Mouse (Mus musculus) limb, embryonic 13.5 days (tissue): Measurements from ENCODE around the gene Nhs. TPM values are rescaled to one million over a fixed set of nuclear protein-coding genes. Genes with fewer than 3 reads are reported as not detected.

ENCODE experiments used
- ATAC-seq: fragments of 200-750 bp; cut with Nextera tagmentation; 2 replicates; pipeline ENCODE4 v1.8.0; 2017; ENCODE audit warnings: low read depth, moderate number of reproducible peaks, moderate TSS enrichment; ENCODE audit not compliant: low FRiP score
- H3K27ac ChIP-seq: fragments of 300-500 bp; sonication (generic); 2 replicates; pipeline ENCODE4 v1.5.1; 2015; ENCODE audit warnings: inconsistent platforms, mild to moderate bottlenecking, moderate library complexity
- H3K27me3 ChIP-seq: fragments of 300-500 bp; sonication (generic); 2 replicates; pipeline ENCODE4 v1.6.1; 2015; ENCODE audit warnings: mild to moderate bottlenecking, inconsistent platforms
- H3K36me3 ChIP-seq: fragments of 300-500 bp; sonication (generic); 2 replicates; pipeline ENCODE4 v1.6.1; 2015; ENCODE audit warnings: inconsistent platforms, mild to moderate bottlenecking, moderate library complexity
- H3K4me1 ChIP-seq: fragments of 300-500 bp; sonication (generic); 2 replicates; pipeline ENCODE4 v1.6.1; 2015; ENCODE audit warnings: inconsistent platforms
- H3K4me2 ChIP-seq: fragments of 300-500 bp; sonication (generic); replicated peaks from 2 replicates; pipeline ENCODE4 v1.6.1; 2015; ENCODE audit warnings: inconsistent platforms, mild to moderate bottlenecking, moderate library complexity
- H3K4me3 ChIP-seq: fragments of 300-500 bp; sonication (generic); 2 replicates; pipeline ENCODE4 v1.5.1; 2015; ENCODE audit warnings: moderate library complexity, mild to moderate bottlenecking, inconsistent platforms
- H3K9ac ChIP-seq: fragments of 300-500 bp; sonication (generic); 2 replicates; pipeline ENCODE4 v1.6.1; 2015; ENCODE audit warnings: mild to moderate bottlenecking, inconsistent platforms
- H3K9me3 ChIP-seq: fragments of 300-500 bp; sonication (generic); 2 replicates; pipeline ENCODE4 v1.6.1; 2016; ENCODE audit warnings: inconsistent platforms
- WGBS: fragments of 180-500 bp; shearing (Covaris S2); methylation state at CpG from one replicate; pipeline ENCODE4 v1.1.7; 2015; 5-methylcytosine and 5-hydroxymethylcytosine counted together
- polyA plus RNA-seq: library from polyadenylated mRNA; unstranded; fragments of >200 nt; fragmentation: Nextera tagmentation; extraction: Ambion mirVana; gene quantifications from 2 replicates; pipeline ENCODE4 v1.2.1, GENCODE M21; 2015

The Nhs gene
- polyA plus RNA-seq, 1 experiment from 2014 or later: 3.0 TPM

- Histone ChIP-seq H3K27me3 (peaks cover 48% of the 10 kb centered on the region; the same call in 1 of the 2 replicates), H3K4me3 (no peak overlapping the region), H3K27ac (no peak overlapping the region), H3K4me2 (no peak overlapping the region), H3K4me1 (0 out of 2 replicates have a peak, but pooled peaks cover 15% of the 10 kb centered on the region), H3K9me3 (no peaks in the 10 kb centered on the region), H3K36me3 (no peaks in the 10 kb centered on the region), H3K9ac (no peak overlapping the region)
- no peak for ATAC-seq
- WGBS: 67% methylated on average over 2 of the region's 2 CpGs
These were observed 236.9 kb downstream of the Nhs start for GRCm38 (mm10) chrX:161922655-161923054.

DNA sequence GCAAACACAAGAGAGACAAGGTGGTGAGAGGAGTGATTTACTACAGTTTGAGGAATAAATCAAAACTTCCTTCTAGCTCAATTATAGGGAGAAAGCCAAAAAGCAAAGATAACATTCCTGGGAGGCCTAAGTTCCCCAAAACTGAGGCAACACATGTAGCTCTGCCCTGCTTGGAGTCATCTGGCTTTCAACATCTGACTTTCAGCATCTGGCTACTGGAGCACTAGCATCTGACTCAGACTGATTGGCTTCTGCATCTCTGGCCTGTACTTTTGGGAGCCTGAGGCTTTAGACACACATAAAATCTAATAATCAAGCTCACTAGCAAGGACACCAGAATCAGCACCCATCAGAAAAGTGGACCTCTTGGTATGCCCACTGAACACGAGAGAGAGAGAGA lies 237.9 kb downstream of the Nhs start:
- Histone ChIP-seq H3K27ac (no peak overlapping the region), H3K36me3 (no peaks in the 10 kb centered on the region), H3K9ac (no peak overlapping the region), H3K4me1 (0 out of 2 replicates have a peak, but pooled peaks cover 11% of the 10 kb centered on the region), H3K4me3 (no peak overlapping the region), H3K4me2 (no peak overlapping the region), H3K27me3 (peaks cover 41% of the 10 kb centered on the region; the same call in 1 of the 2 replicates), H3K9me3 (no peaks in the 10 kb centered on the region)
- WGBS: 40% methylated on average over 1 of the region's 1 CpGs
- no peak for ATAC-seq

- no peak overlapping the region for H3K4me2 ChIP-seq
- no peak overlapping the region for H3K9ac ChIP-seq
- H3K9me3 ChIP-seq: no peaks in the 10 kb centered on the region
- H3K27me3 ChIP-seq: peaks cover 82% of the 10 kb centered on the region
- H3K27ac ChIP-seq: no peak overlapping the region
- WGBS: 70% methylated on average over 4 of the region's 4 CpGs
- peaks cover 7% of the 10 kb centered on the region; the same call in 1 of the 2 replicates for H3K4me1 ChIP-seq
- no peaks in the 10 kb centered on the region for H3K36me3 ChIP-seq
- no peak for ATAC-seq
- H3K4me3 ChIP-seq: no peak overlapping the region
These were observed 249.6 kb downstream of the Nhs start for GRCm38 (mm10) chrX:161909963-161910362.

DNA sequence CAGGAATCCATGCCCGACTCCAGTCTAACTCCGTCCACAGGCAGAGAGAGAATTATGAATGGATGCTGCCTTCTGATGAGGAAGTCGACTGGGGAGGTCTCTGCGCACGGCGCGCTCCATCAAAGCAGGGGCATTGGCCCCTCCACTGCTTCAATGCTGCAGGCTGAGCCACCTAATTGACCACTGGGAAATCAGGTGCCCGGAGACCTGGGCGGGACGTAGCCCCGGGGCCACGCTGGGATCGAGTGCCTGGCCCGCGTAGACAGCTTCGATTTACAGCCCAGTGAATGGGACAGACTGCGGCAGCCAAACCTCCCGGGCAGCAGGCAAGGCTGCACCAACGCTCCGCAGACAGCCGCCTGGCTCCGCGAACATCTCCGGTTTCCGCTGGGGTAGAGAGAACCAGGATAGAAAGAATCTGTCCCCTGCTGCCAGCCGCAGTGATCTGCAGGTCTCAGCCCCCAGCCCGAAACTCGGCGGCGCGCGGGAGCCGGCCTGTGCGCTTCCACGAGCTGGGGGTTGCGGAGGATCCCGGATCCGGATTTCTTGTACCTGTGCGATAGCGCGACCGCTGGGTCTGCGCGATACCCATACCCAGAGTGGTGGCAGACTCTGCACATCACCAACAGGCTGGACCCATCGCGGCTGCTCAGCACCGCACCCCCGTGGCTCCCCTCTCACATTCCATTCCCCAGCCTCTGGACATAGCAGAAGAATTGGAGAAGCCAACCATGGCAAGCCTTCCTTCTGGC lies 250.7 kb downstream of the Nhs start:
- peaks cover 7% of the 10 kb centered on the region; the same call in 1 of the 2 replicates for H3K4me1 ChIP-seq
- H3K4me2 ChIP-seq: peak overlapping the region; percentile 85
- H3K9ac ChIP-seq: peak overlapping the region; percentile 58
- peak overlapping the region; percentile 47 for H3K4me3 ChIP-seq
- peak; percentile 38; the same call in 1 of the 2 replicates for ATAC-seq
- H3K9me3 ChIP-seq: no peaks in the 10 kb centered on the region
- peaks cover 80% of the 10 kb centered on the region for H3K27me3 ChIP-seq
- 25% methylated on average over 44 of the region's 48 CpGs for WGBS
- no peaks in the 10 kb centered on the region for H3K36me3 ChIP-seq
- no peak overlapping the region for H3K27ac ChIP-seq

DNA sequence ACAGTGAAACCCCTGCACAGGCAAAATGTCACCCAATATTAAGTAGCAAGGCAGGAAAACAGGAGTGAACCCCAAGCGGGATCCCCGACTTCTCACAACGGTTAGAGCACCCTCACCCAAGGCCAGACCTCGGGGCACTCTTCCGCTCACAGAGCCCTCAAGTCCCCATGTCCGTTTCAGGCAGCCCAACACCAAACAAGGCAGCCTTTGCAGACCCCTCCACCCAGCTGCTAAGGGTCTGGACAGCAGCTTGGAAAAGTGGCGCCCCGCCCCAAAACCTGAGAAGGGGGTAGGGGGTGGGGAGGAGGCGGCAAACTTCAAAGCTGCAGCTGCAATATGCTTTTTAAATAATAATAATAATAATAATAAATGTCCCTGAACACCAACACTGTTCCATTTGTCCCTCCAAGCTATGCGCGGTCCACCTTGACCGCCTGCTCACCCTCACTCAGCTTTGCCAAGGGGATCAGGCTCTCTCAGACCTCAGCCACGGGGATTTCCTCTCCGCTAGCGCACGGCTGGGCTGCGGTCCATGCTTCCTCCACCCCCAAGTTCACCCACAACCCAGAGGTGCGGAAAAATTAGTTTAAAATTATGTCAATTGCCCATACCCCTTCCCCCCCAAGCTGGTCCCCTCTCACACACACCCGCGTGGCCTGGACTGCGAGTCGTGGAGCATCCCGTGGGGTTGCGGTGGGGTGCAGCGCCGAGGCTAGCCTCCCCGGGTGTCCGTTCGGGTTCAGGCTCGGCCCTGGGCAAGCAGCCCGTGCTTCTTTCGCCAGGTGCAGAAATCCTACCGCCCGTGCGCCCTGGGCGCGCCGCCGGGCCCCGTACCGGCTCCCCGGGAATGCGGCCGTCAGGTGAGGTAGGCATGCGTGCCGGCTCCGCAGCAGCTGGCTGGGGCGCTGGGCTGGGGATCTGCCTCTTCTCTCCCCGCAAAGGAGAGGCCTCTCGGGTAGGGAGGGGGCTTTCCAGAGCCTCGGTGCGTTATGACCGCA lies 251.6 kb downstream of the Nhs start:
- Histone ChIP-seq H3K4me2 (peak overlapping the region; percentile 85), H3K9me3 (no peaks in the 10 kb centered on the region), H3K27ac (no peak overlapping the region), H3K4me1 (peaks cover 7% of the 10 kb centered on the region; the same call in 1 of the 2 replicates), H3K27me3 (peaks cover 79% of the 10 kb centered on the region), H3K4me3 (peak overlapping the region; percentile 47), H3K36me3 (no peaks in the 10 kb centered on the region), H3K9ac (peak overlapping the region; percentile 58)
- peak; percentile 66 for ATAC-seq
- 22% methylated on average over 47 of the region's 53 CpGs for WGBS

GRCm38 (mm10) chrX:161894442-161894841 lies 265.1 kb downstream of the Nhs start:
- H3K4me3 ChIP-seq: no peak overlapping the region
- H3K36me3 ChIP-seq: no peaks in the 10 kb centered on the region
- H3K27me3 ChIP-seq: peaks cover 30% of the 10 kb centered on the region; the same call in 1 of the 2 replicates
- no peak overlapping the region for H3K27ac ChIP-seq
- WGBS: 63% methylated on average over 2 of the region's 2 CpGs
- no peaks in the 10 kb centered on the region for H3K4me1 ChIP-seq
- no peak for ATAC-seq
- H3K9ac ChIP-seq: no peak overlapping the region
- H3K4me2 ChIP-seq: no peak overlapping the region
- H3K9me3 ChIP-seq: no peaks in the 10 kb centered on the region

- no peak overlapping the region for H3K27ac ChIP-seq
- no peak overlapping the region for H3K4me3 ChIP-seq
- no peak overlapping the region for H3K4me2 ChIP-seq
- H3K9me3 ChIP-seq: no peaks in the 10 kb centered on the region
- no peaks in the 10 kb centered on the region for H3K36me3 ChIP-seq
- 80% methylated on average over 3 of the region's 3 CpGs for WGBS
- no peaks in the 10 kb centered on the region for H3K4me1 ChIP-seq
- no peak overlapping the region for H3K9ac ChIP-seq
- ATAC-seq: no peak
- H3K27me3 ChIP-seq: peaks cover 8% of the 10 kb centered on the region; the same call in 1 of the 2 replicates
These were observed 275.9 kb downstream of the Nhs start for GRCm38 (mm10) chrX:161883661-161884060.

- H3K27me3 ChIP-seq: peaks cover 15% of the 10 kb centered on the region; the same call in 1 of the 2 replicates
These were observed 282.4 kb downstream of the Nhs start for GRCm38 (mm10) chrX:161877123-161877522.

GRCm38 (mm10) chrX:161873511-161873910 lies 286.0 kb downstream of the Nhs start:
- H3K4me2 ChIP-seq: no peak overlapping the region

More at GRCm38 (mm10) chrX:161877123-161877522, 282.4 kb downstream of the Nhs start:
- H3K4me1 ChIP-seq: no peaks in the 10 kb centered on the region
- H3K4me3 ChIP-seq: no peak overlapping the region
- H3K9me3 ChIP-seq: no peaks in the 10 kb centered on the region
- WGBS: 78% methylated on average over 1 of the region's 1 CpGs
- H3K27ac ChIP-seq: no peak overlapping the region
- no peaks in the 10 kb centered on the region for H3K36me3 ChIP-seq
- no peak overlapping the region for H3K4me2 ChIP-seq
- H3K9ac ChIP-seq: no peak overlapping the region
- no peak for ATAC-seq

GRCm38 (mm10) chrX:161871306-161871705 lies 288.2 kb downstream of the Nhs start:
- Histone ChIP-seq H3K4me2 (no peak overlapping the region), H3K27ac (no peak overlapping the region), H3K9ac (no peak overlapping the region), H3K9me3 (no peaks in the 10 kb centered on the region), H3K36me3 (no peaks in the 10 kb centered on the region), H3K4me1 (no peaks in the 10 kb centered on the region), H3K27me3 (peaks cover 22% of the 10 kb centered on the region; the same call in 1 of the 2 replicates), H3K4me3 (no peak overlapping the region)
- WGBS: 89% methylated on average over 7 of the region's 7 CpGs
- no peak for ATAC-seq

More at GRCm38 (mm10) chrX:161873511-161873910, 286.0 kb downstream of the Nhs start:
- Histone ChIP-seq H3K27me3 (peaks cover 16% of the 10 kb centered on the region; the same call in 1 of the 2 replicates), H3K9ac (no peak overlapping the region), H3K4me3 (no peak overlapping the region), H3K27ac (no peak overlapping the region), H3K36me3 (no peaks in the 10 kb centered on the region), H3K9me3 (no peaks in the 10 kb centered on the region), H3K4me1 (no peaks in the 10 kb centered on the region)
- ATAC-seq: no peak

- no peak overlapping the region for H3K27ac ChIP-seq
- H3K4me1 ChIP-seq: 0 out of 2 replicates have a peak, but pooled peaks cover 4% of the 10 kb centered on the region
- no peak overlapping the region for H3K9ac ChIP-seq
- H3K27me3 ChIP-seq: peaks cover 34% of the 10 kb centered on the region
- no peak for ATAC-seq
- WGBS: 84% methylated on average over 2 of the region's 2 CpGs
- no peaks in the 10 kb centered on the region for H3K9me3 ChIP-seq
- no peak overlapping the region for H3K4me2 ChIP-seq
- no peak overlapping the region for H3K4me3 ChIP-seq
- H3K36me3 ChIP-seq: no peaks in the 10 kb centered on the region
These were observed 303.9 kb downstream of the Nhs start for GRCm38 (mm10) chrX:161855630-161856029.
